Mouse (Mus musculus): ENCODE results near the gene Rassf10. TPM values are rescaled to one million over a fixed set of nuclear protein-coding genes. Genes with fewer than 3 reads are reported as not detected.
"Not testable (repeated sequence)": the region's sequence is repeated elsewhere in the genome, so short reads cannot be mapped to it uniquely, and the experiment has no call there.

The Rassf10 gene
- polyA plus RNA-seq, 1 experiment from 2014 or later: 1.1 TPM

DNA sequence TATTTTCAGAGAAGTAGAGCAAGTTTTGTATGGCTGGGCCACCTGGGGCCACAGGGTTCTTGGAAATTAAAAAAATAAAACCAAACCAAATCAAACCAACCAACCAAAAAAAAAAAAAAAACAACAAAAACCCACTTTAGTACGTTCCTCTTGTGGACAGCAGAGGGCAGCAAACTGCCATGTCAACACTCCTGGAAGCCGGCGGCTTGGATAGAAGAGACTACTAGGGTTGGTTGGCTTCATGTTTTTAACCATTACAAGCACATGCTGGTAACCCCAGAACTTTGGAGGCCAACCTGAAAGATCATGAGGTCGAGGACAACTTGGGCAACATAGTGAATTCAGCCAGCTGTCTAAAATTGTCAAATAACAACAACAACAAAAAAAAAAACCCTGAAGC is 33.9 kb upstream of the Rassf10 start:
- DNase-seq (ENCODE audit: low spot score): peak; percentile 70
- Histone ChIP-seq H3K9ac (ENCODE audit: low read length) (no peak overlapping the region), H3K27me3 (ENCODE audit: control insufficient read depth, insufficient read depth, low read length) (no peaks in the 10 kb centered on the region), H3K4me1 (ENCODE audit: control insufficient read depth, insufficient read depth, low read length) (no peaks in the 10 kb centered on the region), H3K4me3 (ENCODE audit: low read depth, low read length) (no peak overlapping the region), H3K36me3 (ENCODE audit: control insufficient read depth, insufficient read depth, low read length) (no peaks in the 10 kb centered on the region), H3K9me3 (ENCODE audit: control insufficient read depth, low read length) (no peaks in the 10 kb centered on the region), H3K27ac (replicated peaks; ENCODE audit: low read depth, low read length) (no peak overlapping the region), H3K4me2 (ENCODE audit: low read depth, severe bottlenecking) (no peak overlapping the region)
- 2% methylated on average over 4 of the region's 4 CpGs for WGBS
- ATAC-seq (ENCODE audit: insufficient number of reproducible peaks, low FRiP score, low TSS enrichment, low read depth): no peak

DNA sequence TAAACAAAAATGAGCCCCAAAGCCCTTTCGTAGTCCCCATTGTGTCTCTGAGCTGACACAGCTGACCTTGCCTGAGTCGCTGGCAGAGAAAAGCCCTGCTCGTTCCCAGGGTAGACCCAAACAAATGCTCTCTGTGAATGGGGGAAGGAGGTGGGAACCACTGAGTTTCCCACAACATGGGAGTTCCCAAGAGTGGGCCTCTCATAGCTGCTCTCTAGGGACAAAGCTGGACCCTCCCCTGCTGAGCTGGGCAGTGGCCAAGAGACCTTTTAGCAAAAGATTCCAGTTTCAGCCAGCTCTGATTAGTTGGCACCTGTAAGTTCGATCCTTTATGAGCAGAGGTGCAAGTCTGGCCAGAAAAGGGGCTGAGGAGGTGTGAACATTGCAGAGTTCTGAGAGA is 31.0 kb upstream of the Rassf10 start:
- ATAC-seq (ENCODE audit: insufficient number of reproducible peaks, low FRiP score, low TSS enrichment, low read depth) (no peak), DNase-seq (ENCODE audit: low spot score) (no peak)
- WGBS: 64% methylated on average over 4 of the region's 4 CpGs
- Histone ChIP-seq H3K4me2 (ENCODE audit: low read depth, severe bottlenecking) (no peak overlapping the region), H3K9ac (ENCODE audit: low read length) (no peak overlapping the region), H3K4me1 (ENCODE audit: control insufficient read depth, insufficient read depth, low read length) (no peaks in the 10 kb centered on the region), H3K36me3 (ENCODE audit: control insufficient read depth, insufficient read depth, low read length) (no peaks in the 10 kb centered on the region), H3K9me3 (ENCODE audit: control insufficient read depth, low read length) (no peaks in the 10 kb centered on the region), H3K27ac (replicated peaks; ENCODE audit: low read depth, low read length) (no peak overlapping the region), H3K4me3 (ENCODE audit: low read depth, low read length) (no peak overlapping the region), H3K27me3 (ENCODE audit: control insufficient read depth, insufficient read depth, low read length) (no peaks in the 10 kb centered on the region)

DNA sequence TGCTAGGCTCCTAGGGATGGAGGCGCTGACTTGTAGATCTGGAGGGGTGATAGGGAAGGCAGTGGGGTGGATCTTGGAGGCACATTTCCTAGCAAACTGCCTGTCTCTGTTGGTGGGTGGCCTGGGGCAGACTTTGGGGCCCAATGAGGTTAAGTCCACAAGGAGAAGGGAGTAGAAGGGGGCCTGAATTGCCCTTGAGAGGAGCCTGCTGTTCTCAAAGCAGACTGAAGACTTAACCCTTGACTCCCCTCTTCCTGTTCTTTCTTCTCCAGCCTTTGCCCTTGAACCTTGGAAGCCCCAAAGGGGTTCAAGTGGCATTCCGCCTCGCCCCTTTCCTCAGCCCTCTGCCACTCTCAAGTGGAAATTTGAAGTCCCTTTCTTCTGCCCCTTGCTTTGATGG is 30.1 kb upstream of the Rassf10 start:
- WGBS: 69% methylated on average over 3 of the region's 3 CpGs

DNA sequence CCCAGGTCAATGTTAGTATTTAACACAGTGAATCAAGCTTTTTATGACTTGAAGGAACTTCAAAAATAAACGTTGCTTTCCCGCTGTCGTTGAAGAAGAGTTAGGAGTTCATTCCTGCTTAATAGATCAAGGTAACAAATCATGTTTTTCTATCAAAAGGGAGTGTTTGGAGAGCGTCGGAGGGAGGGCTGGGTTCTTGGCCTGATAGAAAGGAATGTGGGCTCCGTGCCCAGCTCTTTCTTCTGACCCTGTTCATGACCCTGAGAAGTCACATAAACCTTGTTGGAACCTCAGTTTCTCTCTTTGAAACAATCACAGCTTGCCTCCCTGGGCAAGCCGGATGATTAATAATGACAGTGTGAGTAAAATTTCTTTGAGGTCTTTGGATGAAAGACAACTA is 23.1 kb upstream of the Rassf10 start:
- no peak for ATAC-seq (ENCODE audit: insufficient number of reproducible peaks, low FRiP score, low TSS enrichment, low read depth)
- Histone ChIP-seq H3K9ac (ENCODE audit: low read length) (no peak overlapping the region), H3K36me3 (ENCODE audit: control insufficient read depth, insufficient read depth, low read length) (no peaks in the 10 kb centered on the region), H3K4me1 (ENCODE audit: control insufficient read depth, insufficient read depth, low read length) (no peaks in the 10 kb centered on the region), H3K4me3 (ENCODE audit: low read depth, low read length) (no peak overlapping the region), H3K27ac (replicated peaks; ENCODE audit: low read depth, low read length) (no peak overlapping the region), H3K4me2 (ENCODE audit: low read depth, severe bottlenecking) (no peak overlapping the region), H3K9me3 (ENCODE audit: control insufficient read depth, low read length) (no peaks in the 10 kb centered on the region), H3K27me3 (ENCODE audit: control insufficient read depth, insufficient read depth, low read length) (no peaks in the 10 kb centered on the region)
- WGBS: 44% methylated on average over 7 of the region's 7 CpGs
- no peak for DNase-seq (ENCODE audit: low spot score)

More for the DNA sequence above, 30.1 kb upstream of the Rassf10 start:
- ATAC-seq (ENCODE audit: insufficient number of reproducible peaks, low FRiP score, low TSS enrichment, low read depth): no peak
- Histone ChIP-seq H3K4me1 (ENCODE audit: control insufficient read depth, insufficient read depth, low read length) (no peaks in the 10 kb centered on the region), H3K4me2 (ENCODE audit: low read depth, severe bottlenecking) (no peak overlapping the region), H3K27me3 (ENCODE audit: control insufficient read depth, insufficient read depth, low read length) (no peaks in the 10 kb centered on the region), H3K4me3 (ENCODE audit: low read depth, low read length) (no peak overlapping the region), H3K36me3 (ENCODE audit: control insufficient read depth, insufficient read depth, low read length) (no peaks in the 10 kb centered on the region), H3K9me3 (ENCODE audit: control insufficient read depth, low read length) (no peaks in the 10 kb centered on the region), H3K9ac (ENCODE audit: low read length) (no peak overlapping the region), H3K27ac (replicated peaks; ENCODE audit: low read depth, low read length) (no peak overlapping the region)
- DNase-seq (ENCODE audit: low spot score): no peak

DNA sequence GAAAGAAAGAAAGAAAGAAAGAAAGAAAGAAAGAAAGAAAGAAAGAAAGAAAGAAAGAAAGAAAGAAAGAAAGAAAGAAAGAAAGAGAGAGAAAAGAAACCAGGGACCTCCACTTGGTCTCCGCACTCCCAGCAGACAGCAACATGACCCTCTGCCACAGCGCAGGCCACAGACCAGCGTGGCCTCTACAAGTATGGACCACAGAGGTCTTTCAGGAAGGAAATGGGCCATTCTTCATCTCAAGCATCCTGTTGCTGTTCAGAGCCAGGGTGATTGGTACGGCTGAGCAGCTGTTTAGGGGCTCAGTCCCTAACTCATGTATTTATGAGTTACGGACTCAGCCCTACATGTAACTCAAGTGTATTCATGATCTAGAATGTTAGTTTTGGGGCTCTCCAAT is 17.9 kb upstream of the Rassf10 start:
- ATAC-seq (ENCODE audit: insufficient number of reproducible peaks, low FRiP score, low TSS enrichment, low read depth): not testable (repeated sequence)

DNA sequence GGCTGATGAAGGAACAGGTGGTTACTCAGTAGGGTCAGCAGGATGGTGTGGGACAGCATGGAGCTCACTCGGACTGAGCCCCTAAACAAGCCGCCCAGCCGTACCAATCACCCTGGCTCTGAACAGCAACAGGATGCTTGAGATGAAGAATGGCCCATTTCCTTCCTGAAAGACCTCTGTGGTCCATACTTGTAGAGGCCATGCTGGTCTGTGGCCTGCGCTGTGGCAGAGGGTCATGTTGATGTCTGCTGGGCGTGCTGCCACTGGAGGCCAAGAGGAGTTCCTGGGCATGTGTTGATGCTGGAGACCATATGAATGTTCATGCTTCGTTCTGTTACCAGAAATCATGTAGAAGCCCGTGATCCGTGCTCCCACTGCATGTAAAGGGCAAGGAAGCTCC is 16.7 kb upstream of the Rassf10 start:
- Histone ChIP-seq H3K9ac (ENCODE audit: low read length) (no peak overlapping the region), H3K9me3 (ENCODE audit: control insufficient read depth, low read length) (no peaks in the 10 kb centered on the region), H3K4me2 (ENCODE audit: low read depth, severe bottlenecking) (no peak overlapping the region), H3K4me1 (ENCODE audit: control insufficient read depth, insufficient read depth, low read length) (no peaks in the 10 kb centered on the region), H3K27ac (replicated peaks; ENCODE audit: low read depth, low read length) (no peak overlapping the region), H3K27me3 (ENCODE audit: control insufficient read depth, insufficient read depth, low read length) (no peaks in the 10 kb centered on the region), H3K36me3 (ENCODE audit: control insufficient read depth, insufficient read depth, low read length) (no peaks in the 10 kb centered on the region), H3K4me3 (ENCODE audit: low read depth, low read length) (no peak overlapping the region)
- DNase-seq (ENCODE audit: low spot score) (no peak), ATAC-seq (ENCODE audit: insufficient number of reproducible peaks, low FRiP score, low TSS enrichment, low read depth) (no peak)
- 85% methylated on average over 8 of the region's 8 CpGs for WGBS

More for the DNA sequence above, 17.9 kb upstream of the Rassf10 start:
- H3K9ac ChIP-seq (ENCODE audit: low read length); H3K4me1 ChIP-seq (ENCODE audit: control insufficient read depth, insufficient read depth, low read length); H3K4me3 ChIP-seq (ENCODE audit: low read depth, low read length); H3K4me2 ChIP-seq (ENCODE audit: low read depth, severe bottlenecking); H3K27me3 ChIP-seq (ENCODE audit: control insufficient read depth, insufficient read depth, low read length); H3K27ac ChIP-seq (replicated peaks; ENCODE audit: low read depth, low read length); H3K9me3 ChIP-seq (ENCODE audit: control insufficient read depth, low read length); DNase-seq (ENCODE audit: low spot score); H3K36me3 ChIP-seq (ENCODE audit: control insufficient read depth, insufficient read depth, low read length): not testable (repeated sequence)
- WGBS: 83% methylated on average over 5 of the region's 5 CpGs

DNA sequence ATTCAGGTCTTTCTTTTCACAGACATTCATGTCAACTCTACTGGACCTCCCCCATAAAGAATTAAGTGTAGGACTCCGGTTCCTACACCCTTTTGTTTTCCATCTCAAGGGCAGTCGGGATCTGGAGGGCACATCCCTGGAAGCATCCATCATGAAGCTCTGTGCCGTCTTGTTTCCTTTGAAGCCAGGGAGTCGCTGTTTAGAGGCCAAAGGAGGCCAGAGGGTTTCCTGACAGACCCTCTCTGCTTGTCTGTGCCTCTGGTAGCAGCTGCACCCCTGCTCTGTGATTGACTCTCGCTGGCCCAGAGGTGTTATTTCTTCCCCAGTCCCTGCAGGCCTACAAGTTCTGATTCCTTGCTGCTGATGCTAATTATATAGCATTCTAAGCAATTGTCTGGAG is 14.8 kb upstream of the Rassf10 start:
- WGBS: 7% methylated on average over 5 of the region's 5 CpGs
- Histone ChIP-seq H3K4me3 (ENCODE audit: low read depth, low read length) (no peak overlapping the region), H3K36me3 (ENCODE audit: control insufficient read depth, insufficient read depth, low read length) (no peaks in the 10 kb centered on the region), H3K4me1 (ENCODE audit: control insufficient read depth, insufficient read depth, low read length) (no peaks in the 10 kb centered on the region), H3K9ac (ENCODE audit: low read length) (no peak overlapping the region), H3K9me3 (ENCODE audit: control insufficient read depth, low read length) (no peaks in the 10 kb centered on the region), H3K4me2 (ENCODE audit: low read depth, severe bottlenecking) (no peak overlapping the region), H3K27ac (replicated peaks; ENCODE audit: low read depth, low read length) (no peak overlapping the region), H3K27me3 (ENCODE audit: control insufficient read depth, insufficient read depth, low read length) (no peaks in the 10 kb centered on the region)
- ATAC-seq (ENCODE audit: insufficient number of reproducible peaks, low FRiP score, low TSS enrichment, low read depth): no peak
- no peak for DNase-seq (ENCODE audit: low spot score)

DNA sequence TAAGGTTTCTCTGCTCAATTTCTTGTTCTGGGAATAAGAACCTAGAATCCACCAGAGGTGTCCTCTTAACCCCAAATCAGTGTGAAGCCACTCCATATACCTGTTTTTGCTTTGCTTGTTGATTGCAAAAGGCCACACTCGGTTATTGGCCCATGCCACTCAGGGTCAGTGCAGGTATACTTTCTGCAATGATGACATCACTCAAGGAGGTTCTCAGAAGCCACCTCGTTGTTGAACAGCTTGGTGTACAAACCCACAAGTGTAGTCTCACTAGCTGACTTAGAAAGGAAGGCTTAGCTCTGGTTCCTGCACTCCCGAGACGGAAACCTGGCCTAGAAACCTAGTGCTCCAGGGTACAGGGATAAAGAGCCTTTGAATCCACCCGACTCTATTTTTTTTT is 11.2 kb upstream of the Rassf10 start:
- 81% methylated on average over 5 of the region's 5 CpGs for WGBS
- ATAC-seq (ENCODE audit: insufficient number of reproducible peaks, low FRiP score, low TSS enrichment, low read depth) (no peak), DNase-seq (ENCODE audit: low spot score) (no peak)
- Histone ChIP-seq H3K9ac (ENCODE audit: low read length) (no peak overlapping the region), H3K27me3 (ENCODE audit: control insufficient read depth, insufficient read depth, low read length) (no peaks in the 10 kb centered on the region), H3K9me3 (ENCODE audit: control insufficient read depth, low read length) (no peaks in the 10 kb centered on the region), H3K4me3 (ENCODE audit: low read depth, low read length) (no peak overlapping the region), H3K4me2 (ENCODE audit: low read depth, severe bottlenecking) (no peak overlapping the region), H3K36me3 (ENCODE audit: control insufficient read depth, insufficient read depth, low read length) (no peaks in the 10 kb centered on the region), H3K27ac (replicated peaks; ENCODE audit: low read depth, low read length) (no peak overlapping the region), H3K4me1 (ENCODE audit: control insufficient read depth, insufficient read depth, low read length) (no peaks in the 10 kb centered on the region)

DNA sequence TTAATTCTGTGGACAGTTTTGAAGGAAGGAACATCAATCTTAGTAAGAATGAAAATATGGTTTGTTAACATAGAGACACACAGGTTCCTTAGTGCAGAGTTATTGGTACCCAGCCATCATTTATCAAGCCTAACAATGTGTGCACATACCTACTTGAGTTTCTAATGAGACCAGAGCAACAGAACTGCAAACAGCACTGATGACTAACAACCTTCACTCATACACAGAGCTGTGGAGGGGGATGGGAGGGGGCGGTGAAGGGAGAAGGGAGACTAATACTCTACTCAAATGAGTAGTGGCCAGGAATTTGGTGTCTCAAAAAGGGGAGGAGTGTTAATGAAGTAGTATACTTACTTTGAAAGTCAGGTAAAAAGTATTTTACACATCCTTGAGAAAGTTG is 10.7 kb upstream of the Rassf10 start:
- no peaks in the 10 kb centered on the region for H3K36me3 ChIP-seq (ENCODE audit: control insufficient read depth, insufficient read depth, low read length)
- H3K4me2 ChIP-seq (ENCODE audit: low read depth, severe bottlenecking): no peak overlapping the region
- no peaks in the 10 kb centered on the region for H3K4me1 ChIP-seq (ENCODE audit: control insufficient read depth, insufficient read depth, low read length)
- H3K9me3 ChIP-seq (ENCODE audit: control insufficient read depth, low read length): no peaks in the 10 kb centered on the region
- no peaks in the 10 kb centered on the region for H3K27me3 ChIP-seq (ENCODE audit: control insufficient read depth, insufficient read depth, low read length)
- ATAC-seq (ENCODE audit: insufficient number of reproducible peaks, low FRiP score, low TSS enrichment, low read depth) (no peak), DNase-seq (ENCODE audit: low spot score) (no peak)
- 88% methylated on average over 1 of the region's 1 CpGs for WGBS
- no peak overlapping the region for H3K4me3 ChIP-seq (ENCODE audit: low read depth, low read length)
- no peak overlapping the region for H3K9ac ChIP-seq (ENCODE audit: low read length)
- H3K27ac ChIP-seq (replicated peaks; ENCODE audit: low read depth, low read length): no peak overlapping the region

Measured in limb, embryonic 11.5 days (tissue).